Mouse (Mus musculus): ENCODE results near the gene Chrna9. TPM values are rescaled to one million over a fixed set of nuclear protein-coding genes. Genes with fewer than 3 reads are reported as not detected.

Gene Chrna9
- polyA plus RNA-seq, 1 experiment from 2014 or later = 0.26 TPM

- Histone ChIP-seq H3K4me2 (no peak overlapping the region), H3K27ac (ENCODE audit: poor library complexity, severe bottlenecking) (no peak overlapping the region), H3K36me3 (no peaks in the 10 kb centered on the region), H3K9me3 (replicated peaks) (peaks cover 4% of the 10 kb centered on the region; the same call in 1 of the 2 replicates), H3K4me1 (replicated peaks) (no peaks in the 10 kb centered on the region), H3K27me3 (replicated peaks) (no peaks in the 10 kb centered on the region), H3K4me3 (no peak overlapping the region), H3K9ac (no peak overlapping the region)
- no peak for ATAC-seq (ENCODE audit: insufficient number of reproducible peaks, low FRiP score)
- 80% methylated on average over 2 of the region's 2 CpGs for WGBS
These were observed 56.5 kb downstream of the Chrna9 start for GRCm38 (mm10) chr5:65991191-65991590.

- WGBS = 63% methylated on average over 6 of the region's 6 CpGs
- no peaks in the 10 kb centered on the region for H3K9me3 ChIP-seq (replicated peaks)
These were observed 59.9 kb downstream of the Chrna9 start for GRCm38 (mm10) chr5:65994643-65995042.

GRCm38 (mm10) chr5:65997813-65998212 is 63.1 kb downstream of the Chrna9 start:
- Histone ChIP-seq H3K4me2 (no peak overlapping the region), H3K4me1 (replicated peaks) (no peaks in the 10 kb centered on the region), H3K9ac (no peak overlapping the region), H3K4me3 (no peak overlapping the region), H3K36me3 (no peaks in the 10 kb centered on the region), H3K9me3 (replicated peaks) (no peaks in the 10 kb centered on the region), H3K27me3 (replicated peaks) (no peaks in the 10 kb centered on the region), H3K27ac (ENCODE audit: poor library complexity, severe bottlenecking) (no peak overlapping the region)
- no peak for ATAC-seq (ENCODE audit: insufficient number of reproducible peaks, low FRiP score)

More at GRCm38 (mm10) chr5:65994643-65995042, 59.9 kb downstream of the Chrna9 start:
- no peaks in the 10 kb centered on the region for H3K27me3 ChIP-seq (replicated peaks)
- no peaks in the 10 kb centered on the region for H3K36me3 ChIP-seq
- H3K9ac ChIP-seq = no peak overlapping the region
- H3K4me1 ChIP-seq (replicated peaks) = no peaks in the 10 kb centered on the region
- ATAC-seq (ENCODE audit: insufficient number of reproducible peaks, low FRiP score) = no peak
- H3K4me2 ChIP-seq = no peak overlapping the region
- H3K27ac ChIP-seq (ENCODE audit: poor library complexity, severe bottlenecking) = no peak overlapping the region; the same call in 1 of the 2 replicates
- H3K4me3 ChIP-seq = no peak overlapping the region

DNA sequence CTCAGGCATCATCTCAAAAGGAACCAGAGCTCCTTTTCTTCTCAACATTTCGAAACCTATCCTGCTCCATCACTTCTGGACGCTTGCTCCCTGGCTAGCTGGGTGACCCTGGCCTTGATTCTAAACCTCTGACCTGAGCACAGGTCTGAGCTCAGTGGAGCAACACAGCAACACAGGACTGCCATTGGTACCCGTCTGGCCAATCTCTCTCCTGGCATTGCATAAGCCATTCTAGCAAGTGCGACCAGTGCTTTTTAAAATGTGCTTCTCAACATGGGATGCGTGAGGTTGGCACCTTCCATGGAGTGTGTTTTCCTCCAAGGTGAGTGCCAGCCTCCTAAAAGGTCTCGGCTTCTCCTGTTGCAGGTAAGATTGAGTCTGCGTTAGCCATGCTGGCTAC is 64.4 kb downstream of the Chrna9 start:
- ATAC-seq (ENCODE audit: insufficient number of reproducible peaks, low FRiP score) = no peak
- Histone ChIP-seq H3K36me3 (no peaks in the 10 kb centered on the region), H3K27me3 (replicated peaks) (no peaks in the 10 kb centered on the region), H3K4me1 (replicated peaks) (peaks cover 6% of the 10 kb centered on the region), H3K27ac (ENCODE audit: poor library complexity, severe bottlenecking) (no peak overlapping the region), H3K4me2 (no peak overlapping the region), H3K9ac (no peak overlapping the region), H3K4me3 (no peak overlapping the region), H3K9me3 (replicated peaks) (no peaks in the 10 kb centered on the region)
- 76% methylated on average over 7 of the region's 7 CpGs for WGBS

- Histone ChIP-seq H3K4me3 (no peak overlapping the region), H3K27me3 (replicated peaks) (no peaks in the 10 kb centered on the region), H3K9me3 (replicated peaks) (no peaks in the 10 kb centered on the region), H3K36me3 (no peaks in the 10 kb centered on the region), H3K4me1 (replicated peaks) (peaks cover 15% of the 10 kb centered on the region), H3K9ac (no peak overlapping the region), H3K27ac (ENCODE audit: poor library complexity, severe bottlenecking) (no peak overlapping the region), H3K4me2 (no peak overlapping the region)
- no peak for ATAC-seq (ENCODE audit: insufficient number of reproducible peaks, low FRiP score)
- 73% methylated on average over 7 of the region's 7 CpGs for WGBS
These were observed 65.4 kb downstream of the Chrna9 start for GRCm38 (mm10) chr5:66000074-66000473.

DNA sequence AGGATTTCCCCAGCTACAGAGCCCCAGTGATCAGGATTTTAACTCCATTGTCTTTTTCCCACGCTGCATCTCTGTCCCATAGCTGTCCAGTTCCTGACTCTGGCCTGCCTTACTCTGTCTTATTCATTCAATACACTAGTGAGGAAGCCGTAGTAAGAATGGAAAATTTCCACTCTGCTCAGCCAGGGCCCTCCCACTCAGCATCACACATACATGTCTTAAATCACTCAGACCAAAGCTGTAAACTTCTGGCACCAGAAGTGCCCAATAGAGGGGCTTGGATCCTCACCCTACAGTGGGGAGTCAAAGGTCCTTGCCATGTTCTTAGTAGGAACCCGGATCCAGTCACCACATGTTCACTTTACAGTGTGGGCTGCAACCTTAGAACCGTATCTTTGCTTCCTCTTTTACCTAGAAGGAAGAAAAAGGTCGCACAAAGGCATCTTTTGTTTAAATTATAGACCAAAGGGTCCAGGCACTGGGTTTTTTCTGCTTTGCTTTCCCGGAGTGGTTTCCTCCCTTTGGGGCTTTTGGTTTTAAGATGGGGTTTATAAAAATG is 65.9 kb downstream of the Chrna9 start:
- Histone ChIP-seq H3K9ac (no peak overlapping the region), H3K36me3 (no peaks in the 10 kb centered on the region), H3K27me3 (replicated peaks) (no peaks in the 10 kb centered on the region), H3K4me3 (no peak overlapping the region), H3K9me3 (replicated peaks) (no peaks in the 10 kb centered on the region), H3K27ac (ENCODE audit: poor library complexity, severe bottlenecking) (no peak overlapping the region), H3K4me2 (no peak overlapping the region), H3K4me1 (replicated peaks) (peaks cover 18% of the 10 kb centered on the region)
- ATAC-seq (ENCODE audit: insufficient number of reproducible peaks, low FRiP score) = no peak
- WGBS = 59% methylated on average over 6 of the region's 6 CpGs

DNA sequence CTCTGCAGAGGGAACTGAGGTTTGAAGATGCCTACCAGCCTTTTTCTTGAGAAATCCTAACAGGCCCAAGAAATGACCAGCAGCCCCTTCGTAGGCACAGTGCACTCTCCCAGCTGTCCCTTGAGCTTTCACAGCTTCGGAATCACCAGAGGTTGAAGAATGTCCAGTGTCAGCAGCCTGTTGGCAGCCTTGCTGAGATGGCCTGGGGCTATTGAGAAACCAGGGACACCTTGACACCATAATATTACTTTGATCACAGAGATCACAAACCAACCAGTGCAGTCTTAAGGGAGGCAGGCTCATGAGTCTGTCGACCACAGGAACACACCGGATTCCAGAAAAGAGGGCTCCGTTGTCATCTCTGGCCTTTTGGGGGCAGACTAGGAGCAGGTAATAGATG is 66.5 kb downstream of the Chrna9 start:
- H3K27ac ChIP-seq (ENCODE audit: poor library complexity, severe bottlenecking) = no peak overlapping the region
- WGBS = 57% methylated on average over 5 of the region's 5 CpGs

DNA sequence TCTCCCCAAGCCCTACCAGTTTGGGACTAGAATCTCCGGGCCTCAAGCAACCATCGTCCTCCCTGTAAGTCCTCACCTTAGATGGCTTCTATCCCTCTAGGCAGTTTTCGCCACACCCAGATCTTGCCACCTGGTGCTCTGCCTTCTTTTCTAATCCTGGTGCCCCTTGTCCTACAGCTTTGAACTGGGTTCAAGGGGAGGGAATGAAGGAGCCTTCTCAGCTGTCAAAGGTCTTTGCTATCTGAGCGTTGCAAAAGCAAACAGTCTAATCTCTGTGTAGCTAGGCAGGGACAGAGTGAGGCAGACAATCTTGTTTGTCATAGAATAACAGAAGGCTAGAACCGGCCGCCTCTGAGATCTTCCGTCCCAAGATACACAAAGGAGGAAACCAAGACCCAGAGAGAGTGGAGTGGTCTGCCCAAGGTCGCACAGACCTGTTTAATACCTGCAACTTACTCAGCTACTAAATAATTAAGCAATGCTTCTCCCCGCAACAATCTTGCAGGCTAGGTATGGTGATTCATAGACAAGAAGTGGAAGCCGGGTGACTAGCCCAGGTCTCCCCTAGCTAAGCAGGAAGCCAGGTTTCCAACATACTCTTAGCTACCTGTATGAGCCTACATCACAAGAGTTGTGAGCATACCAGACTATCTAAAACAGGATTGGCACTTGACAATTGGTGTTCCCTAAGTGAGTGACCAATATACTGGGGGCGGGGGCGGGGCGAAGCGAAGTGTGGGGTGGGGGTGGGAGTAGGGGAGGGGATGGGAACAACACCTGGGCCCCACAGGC is 69.6 kb downstream of the Chrna9 start, which contains the start of gene 9130230L23Rik:
TSS of gene 9130230L23Rik (minus strand) at position 152 of the 792 bp plus-strand sequence.
- H3K4me3 ChIP-seq = no peak within 1 kb of the TSS
- H3K27me3 ChIP-seq (replicated peaks) = no peaks in the 10 kb centered on the region
- H3K9me3 ChIP-seq (replicated peaks) = no peaks in the 10 kb centered on the region
- WGBS = 39% methylated on average over 14 of the region's 14 CpGs
- no peaks in the 10 kb centered on the region for H3K36me3 ChIP-seq
- peaks cover 18% of the 10 kb centered on the region for H3K4me1 ChIP-seq (replicated peaks)
- ATAC-seq (ENCODE audit: insufficient number of reproducible peaks, low FRiP score) = no peak; the same call in 1 of the 2 replicates
- no peak within 1 kb of the TSS for H3K9ac ChIP-seq
- H3K27ac ChIP-seq (ENCODE audit: poor library complexity, severe bottlenecking) = no peak within 1 kb of the TSS
- H3K4me2 ChIP-seq = peak within 1 kb of the TSS; percentile 12

More for the DNA sequence above, 66.5 kb downstream of the Chrna9 start:
- H3K36me3 ChIP-seq = no peaks in the 10 kb centered on the region
- ATAC-seq (ENCODE audit: insufficient number of reproducible peaks, low FRiP score) = no peak
- H3K4me2 ChIP-seq = no peak overlapping the region
- H3K27me3 ChIP-seq (replicated peaks) = no peaks in the 10 kb centered on the region
- H3K4me1 ChIP-seq (replicated peaks) = peaks cover 18% of the 10 kb centered on the region
- H3K4me3 ChIP-seq = no peak overlapping the region
- H3K9me3 ChIP-seq (replicated peaks) = no peaks in the 10 kb centered on the region
- H3K9ac ChIP-seq = no peak overlapping the region

- Histone ChIP-seq H3K4me2 (peak overlapping the region; percentile 4), H3K27me3 (replicated peaks) (no peaks in the 10 kb centered on the region), H3K36me3 (no peaks in the 10 kb centered on the region), H3K9me3 (replicated peaks) (no peaks in the 10 kb centered on the region), H3K9ac (no peak overlapping the region), H3K4me3 (no peak overlapping the region), H3K27ac (ENCODE audit: poor library complexity, severe bottlenecking) (no peak overlapping the region), H3K4me1 (replicated peaks) (peaks cover 18% of the 10 kb centered on the region)
- 36% methylated on average over 16 of the region's 16 CpGs for WGBS
- ATAC-seq (ENCODE audit: insufficient number of reproducible peaks, low FRiP score) = no peak
These were observed 70.4 kb downstream of the Chrna9 start for GRCm38 (mm10) chr5:66005041-66005678.

DNA sequence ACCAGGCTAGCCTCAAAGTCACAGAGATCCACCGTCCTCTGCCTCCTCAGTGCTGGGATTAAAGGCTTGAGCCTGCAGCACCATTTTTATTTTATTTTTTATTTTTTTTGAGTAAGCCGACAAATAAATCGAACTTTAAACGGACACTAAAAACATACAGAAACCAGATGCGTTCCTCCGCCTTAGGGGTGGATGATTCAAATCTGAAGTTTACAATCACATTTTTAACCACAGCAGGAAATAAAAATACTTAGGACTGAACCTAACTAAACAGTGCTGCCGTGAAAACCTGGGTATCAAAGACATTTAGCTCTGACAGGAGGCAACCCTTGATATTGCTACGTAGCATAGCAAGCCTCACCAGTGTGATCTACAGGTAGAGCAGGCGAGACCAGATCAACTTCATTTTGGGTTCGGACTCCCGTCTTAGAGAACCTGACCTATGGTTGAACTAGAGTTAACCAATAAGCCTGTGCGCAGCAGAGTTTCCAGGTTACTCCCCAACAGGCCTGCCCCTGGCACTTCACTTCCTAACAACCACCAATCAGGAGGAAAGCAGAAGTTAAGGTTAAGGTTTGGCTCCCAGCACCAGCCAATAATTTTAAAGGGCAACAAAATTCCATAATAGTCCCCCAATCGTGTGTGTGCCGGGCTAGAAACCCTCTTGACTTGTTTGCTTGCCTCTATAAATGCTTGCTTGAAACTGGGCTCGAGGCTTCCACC is 73.7 kb downstream of the Chrna9 start:
- Histone ChIP-seq H3K4me1 (replicated peaks) (peaks cover 18% of the 10 kb centered on the region), H3K9ac (no peak overlapping the region), H3K4me2 (no peak overlapping the region), H3K4me3 (no peak overlapping the region), H3K9me3 (replicated peaks) (no peaks in the 10 kb centered on the region), H3K27me3 (replicated peaks) (no peaks in the 10 kb centered on the region), H3K36me3 (no peaks in the 10 kb centered on the region), H3K27ac (ENCODE audit: poor library complexity, severe bottlenecking) (no peak overlapping the region)
- ATAC-seq (ENCODE audit: insufficient number of reproducible peaks, low FRiP score) = no peak
- WGBS = 83% methylated on average over 15 of the region's 15 CpGs

GRCm38 (mm10) chr5:66013999-66014398 is 79.3 kb downstream of the Chrna9 start:
- Histone ChIP-seq H3K27me3 (replicated peaks) (no peaks in the 10 kb centered on the region), H3K4me3 (no peak overlapping the region), H3K36me3 (no peaks in the 10 kb centered on the region), H3K4me1 (replicated peaks) (no peaks in the 10 kb centered on the region), H3K9me3 (replicated peaks) (no peaks in the 10 kb centered on the region), H3K4me2 (no peak overlapping the region), H3K27ac (ENCODE audit: poor library complexity, severe bottlenecking) (no peak overlapping the region), H3K9ac (no peak overlapping the region)
- ATAC-seq (ENCODE audit: insufficient number of reproducible peaks, low FRiP score) = no peak
- WGBS = 63% methylated on average over 3 of the region's 3 CpGs
